Mouse (Mus musculus) midbrain, postnatal 0 days (tissue): ENCODE measurements around the gene Zbtb7a. TPM values are rescaled to one million over a fixed set of nuclear protein-coding genes. Genes with fewer than 3 reads are reported as not detected.
"Not testable (repeated sequence)": the region's sequence is repeated elsewhere in the genome, so short reads cannot be mapped to it uniquely, and the experiment has no call there.

Source experiments
- ATAC-seq: fragments of 200-750 bp; cut with Nextera tagmentation; 2 replicates; pipeline ENCODE4 v1.8.0; 2017; ENCODE audit warnings: moderate number of reproducible peaks, mild to moderate bottlenecking, moderate TSS enrichment, moderate library complexity; ENCODE audit not compliant: low FRiP score
- DNase-seq: peaks from one replicate; pipeline ENCODE4 v3.0.0-alpha.2; 2015; ENCODE audit warnings: low spot score
- H3K27ac ChIP-seq: fragments of 300-500 bp; sonication (generic); 2 replicates; pipeline ENCODE4 v1.5.1; 2014; ENCODE audit warnings: low read depth, mild to moderate bottlenecking, low read length, mixed read lengths
- H3K27me3 ChIP-seq: fragments of 300-500 bp; sonication (generic); 2 replicates; pipeline ENCODE4 v1.6.1; 2014; ENCODE audit warnings: low read length, control low read depth, mixed read lengths; ENCODE audit not compliant: insufficient read depth
- H3K36me3 ChIP-seq: fragments of 300-500 bp; sonication (generic); 2 replicates; pipeline ENCODE4 v1.6.1; 2014; ENCODE audit warnings: low read length, control low read depth, mixed read lengths; ENCODE audit not compliant: insufficient read depth
- H3K4me1 ChIP-seq: fragments of 300-500 bp; sonication (generic); 2 replicates; pipeline ENCODE4 v1.6.1; 2014; ENCODE audit warnings: mild to moderate bottlenecking, control low read depth, antibody characterized with exemption, low read length, mixed read lengths; ENCODE audit not compliant: insufficient read depth
- H3K4me2 ChIP-seq: fragments of 300-500 bp; sonication (generic); 2 replicates; pipeline ENCODE4 v1.6.1; 2014; ENCODE audit warnings: low read depth, mild to moderate bottlenecking, low read length, mixed read lengths; ENCODE audit not compliant: poor library complexity, severe bottlenecking
- H3K4me3 ChIP-seq: fragments of 300-500 bp; sonication (generic); 2 replicates; pipeline ENCODE4 v1.5.1; 2014; ENCODE audit warnings: low read depth, mild to moderate bottlenecking, low read length, moderate library complexity
- H3K9ac ChIP-seq: fragments of 300-500 bp; sonication (generic); replicated peaks from 2 replicates; pipeline ENCODE4 v1.6.1; 2014; ENCODE audit warnings: mild to moderate bottlenecking, low read length, moderate library complexity, mixed read lengths; ENCODE audit not compliant: poor library complexity, severe bottlenecking
- H3K9me3 ChIP-seq: fragments of 300-500 bp; sonication (generic); 2 replicates; pipeline ENCODE4 v1.6.1; 2016; ENCODE audit warnings: low read length, control low read depth
- CTCF ChIP-seq: IDR thresholded peaks from 2 replicates; pipeline ENCODE4 v1.5.1; 2016; ENCODE audit warnings: antibody characterized with exemption, mild to moderate bottlenecking
- WGBS: fragments of 180-500 bp; shearing (Covaris S2); extraction: QIAGEN DNeasy Blood & Tissue Kit; methylation state at CpG from one replicate; pipeline ENCODE4 v1.1.7; 2014; 5-methylcytosine and 5-hydroxymethylcytosine counted together
- polyA plus RNA-seq: library from polyadenylated mRNA; unstranded; fragments of >200 nt; fragmentation: Nextera tagmentation; extraction: Ambion mirVana; gene quantifications from 2 replicates; pipeline ENCODE4 v1.2.1, GENCODE M21; 2015
- total RNA-seq: library from RNA; depleted of rRNA; stranded (reverse); fragments of >200 nt; gene quantifications from 2 replicates; pipeline ENCODE4 v1.2.3, GENCODE M21; 2014

The Zbtb7a gene
- total and polyA plus RNA-seq, 2 experiments from 2014 or later: 18.0 to 29.5 TPM

- WGBS: 92% methylated on average over 32 of the region's 32 CpGs
- peak; percentile 28; the same call in 1 of the 2 replicates for TF ChIP-seq CTCF
- no peaks in the 10 kb centered on the region for H3K9me3 ChIP-seq
- ATAC-seq (no peak), DNase-seq (no peak)
- H3K9ac ChIP-seq: no peak overlapping the region
- H3K36me3 ChIP-seq: peaks cover 45% of the 10 kb centered on the region
- H3K4me2 ChIP-seq: no peak overlapping the region
- no peak overlapping the region for H3K27ac ChIP-seq
- H3K27me3 ChIP-seq: no peaks in the 10 kb centered on the region
- peaks cover 3% of the 10 kb centered on the region; the same call in 1 of the 2 replicates for H3K4me1 ChIP-seq
- H3K4me3 ChIP-seq: no peak overlapping the region
Measured at GRCm38 (mm10) chr10:81179451-81180342, 44.7 kb downstream of the Zbtb7a start.

GRCm38 (mm10) chr10:81180946-81181345 lies 45.9 kb downstream of the Zbtb7a start:
- no peaks in the 10 kb centered on the region for H3K9me3 ChIP-seq
- peaks cover 45% of the 10 kb centered on the region for H3K36me3 ChIP-seq
- no peak for TF ChIP-seq CTCF
- no peak overlapping the region for H3K4me3 ChIP-seq
- peaks cover 3% of the 10 kb centered on the region; the same call in 1 of the 2 replicates for H3K4me1 ChIP-seq
- no peak for DNase-seq
- no peaks in the 10 kb centered on the region for H3K27me3 ChIP-seq
- no peak overlapping the region for H3K27ac ChIP-seq
- no peak overlapping the region for H3K9ac ChIP-seq
- no peak overlapping the region for H3K4me2 ChIP-seq
- no peak for ATAC-seq
- WGBS: 90% methylated on average over 13 of the region's 13 CpGs

GRCm38 (mm10) chr10:81181860-81182259 lies 46.8 kb downstream of the Zbtb7a start:
- not testable (repeated sequence) for H3K27me3 ChIP-seq, H3K4me1 ChIP-seq, H3K27ac ChIP-seq, H3K4me2 ChIP-seq, DNase-seq, H3K9me3 ChIP-seq, H3K9ac ChIP-seq, H3K4me3 ChIP-seq, ATAC-seq
- 78% methylated on average over 12 of the region's 12 CpGs for WGBS
- H3K36me3 ChIP-seq: peaks cover 45% of the 10 kb centered on the region

GRCm38 (mm10) chr10:81182336-81183333 lies 47.6 kb downstream of the Zbtb7a start, which contains the start of gene Dapk3:
Gene Dapk3, plus strand, starts transcription at chr10:81183005.
- ATAC-seq (peak; percentile 94), DNase-seq (peak; percentile 100)
- H3K27ac ChIP-seq: peak within 1 kb of the TSS; percentile 88
- peak within 1 kb of the TSS; percentile 71 for H3K9ac ChIP-seq
- 5% methylated on average over 53 of the region's 53 CpGs for WGBS
- no peaks in the 10 kb centered on the region for H3K27me3 ChIP-seq
- no peaks in the 10 kb centered on the region for H3K9me3 ChIP-seq
- peak within 1 kb of the TSS; percentile 54 for H3K4me2 ChIP-seq
- peak; percentile 12; the same call in 1 of the 2 replicates for TF ChIP-seq CTCF
- peaks cover 50% of the 10 kb centered on the region for H3K36me3 ChIP-seq
- peak within 1 kb of the TSS; percentile 56 for H3K4me3 ChIP-seq
- peaks cover 3% of the 10 kb centered on the region; the same call in 1 of the 2 replicates for H3K4me1 ChIP-seq

GRCm38 (mm10) chr10:81183805-81184204 lies 48.8 kb downstream of the Zbtb7a start, which contains the start of gene 4930442H23Rik:
Gene 4930442H23Rik, minus strand, starts transcription at chr10:81183849.
- WGBS: 83% methylated on average over 5 of the region's 5 CpGs
- H3K4me1 ChIP-seq: peaks cover 3% of the 10 kb centered on the region; the same call in 1 of the 2 replicates
- no peaks in the 10 kb centered on the region for H3K27me3 ChIP-seq
- peak within 1 kb of the TSS; percentile 71 for H3K9ac ChIP-seq
- ATAC-seq (no peak), DNase-seq (no peak)
- H3K9me3 ChIP-seq: no peaks in the 10 kb centered on the region
- no peak for TF ChIP-seq CTCF
- peak within 1 kb of the TSS; percentile 54 for H3K4me2 ChIP-seq
- peak within 1 kb of the TSS; percentile 56 for H3K4me3 ChIP-seq
- peaks cover 42% of the 10 kb centered on the region for H3K36me3 ChIP-seq
- H3K27ac ChIP-seq: peak within 1 kb of the TSS; percentile 88
